Mouse (Mus musculus) limb, embryonic 15.5 days (tissue): ENCODE data around the gene Slc25a20. TPM values are rescaled to one million over a fixed set of nuclear protein-coding genes. Genes with fewer than 3 reads are reported as not detected.

Source experiments
- ATAC-seq: fragments of 200-750 bp; cut with Nextera tagmentation; 2 replicates; pipeline ENCODE4 v1.8.0; 2017; ENCODE audit warnings: low read depth, moderate TSS enrichment; ENCODE audit not compliant: insufficient number of reproducible peaks, low FRiP score, low TSS enrichment
- H3K27ac ChIP-seq: fragments of 300-500 bp; sonication (generic); 2 replicates; pipeline ENCODE4 v1.5.1; 2015; ENCODE audit warnings: moderate library complexity, mild to moderate bottlenecking, inconsistent platforms
- H3K27me3 ChIP-seq: fragments of 300-500 bp; sonication (generic); 2 replicates; pipeline ENCODE4 v1.6.1; 2015; ENCODE audit warnings: inconsistent platforms
- H3K36me3 ChIP-seq: fragments of 300-500 bp; sonication (generic); 2 replicates; pipeline ENCODE4 v1.6.1; 2015; ENCODE audit warnings: inconsistent platforms
- H3K4me1 ChIP-seq: fragments of 300-500 bp; sonication (generic); 2 replicates; pipeline ENCODE4 v1.6.1; 2015; ENCODE audit warnings: inconsistent platforms
- H3K4me2 ChIP-seq: fragments of 300-500 bp; sonication (generic); 2 replicates; pipeline ENCODE4 v1.6.1; 2015; ENCODE audit warnings: mild to moderate bottlenecking, inconsistent platforms
- H3K4me3 ChIP-seq: fragments of 300-500 bp; sonication (generic); 2 replicates; pipeline ENCODE4 v1.5.1; 2015; ENCODE audit warnings: mild to moderate bottlenecking, inconsistent platforms
- H3K9ac ChIP-seq: fragments of 300-500 bp; sonication (generic); 2 replicates; pipeline ENCODE4 v1.6.1; 2015; ENCODE audit warnings: inconsistent platforms
- H3K9me3 ChIP-seq: fragments of 300-500 bp; sonication (generic); 2 replicates; pipeline ENCODE4 v1.6.1; 2016; ENCODE audit warnings: inconsistent platforms
- WGBS: fragments of 180-500 bp; shearing (Covaris S2); methylation state at CpG from one replicate; pipeline ENCODE4 v1.1.7; 2015; 5-methylcytosine and 5-hydroxymethylcytosine counted together
- microRNA-seq: library from miRNA; unstranded; fragments of <30 nt; microRNA quantifications from one replicate; pipeline ENCODE4, GENCODE M21; 2016
- polyA plus RNA-seq: library from polyadenylated mRNA; unstranded; fragments of >200 nt; fragmentation: Nextera tagmentation; extraction: Ambion mirVana; gene quantifications from 2 replicates; pipeline ENCODE4 v1.2.1, GENCODE M21; 2015

Slc25a20 gene
- polyA plus RNA-seq, 1 experiment from 2014 or later, result 37.1 TPM

GRCm38 (mm10) chr9:108704591-108704990 lies 42.7 kb downstream of the Slc25a20 start:
- Histone ChIP-seq H3K27ac (peak overlapping the region; percentile 9; the same call in 1 of the 2 replicates), H3K27me3 (no peaks in the 10 kb centered on the region), H3K9me3 (no peaks in the 10 kb centered on the region), H3K36me3 (no peaks in the 10 kb centered on the region), H3K4me1 (0 out of 2 replicates have a peak, but pooled peaks cover 5% of the 10 kb centered on the region), H3K9ac (no peak overlapping the region), H3K4me2 (no peak overlapping the region), H3K4me3 (no peak overlapping the region)
- 74% methylated on average over 7 of the region's 7 CpGs for WGBS
- ATAC-seq, result no peak

GRCm38 (mm10) chr9:108707212-108707611 lies 45.3 kb downstream of the Slc25a20 start:
- no peak overlapping the region for H3K4me3 ChIP-seq
- 0 out of 2 replicates have a peak, but pooled peaks cover 5% of the 10 kb centered on the region for H3K4me1 ChIP-seq
- no peaks in the 10 kb centered on the region for H3K36me3 ChIP-seq
- 90% methylated on average over 2 of the region's 2 CpGs for WGBS
- H3K27me3 ChIP-seq, result no peaks in the 10 kb centered on the region
- H3K4me2 ChIP-seq, result no peak overlapping the region
- ATAC-seq, result no peak
- H3K27ac ChIP-seq, result no peak overlapping the region
- H3K9me3 ChIP-seq, result no peaks in the 10 kb centered on the region
- H3K9ac ChIP-seq, result no peak overlapping the region

GRCm38 (mm10) chr9:108708833-108709232 lies 46.9 kb downstream of the Slc25a20 start:
- H3K9ac ChIP-seq, result no peak overlapping the region
- H3K9me3 ChIP-seq, result no peaks in the 10 kb centered on the region
- H3K27me3 ChIP-seq, result no peaks in the 10 kb centered on the region
- no peak overlapping the region for H3K4me2 ChIP-seq
- ATAC-seq, result no peak
- no peak overlapping the region for H3K4me3 ChIP-seq
- H3K36me3 ChIP-seq, result no peaks in the 10 kb centered on the region
- 89% methylated on average over 8 of the region's 8 CpGs for WGBS
- no peak overlapping the region for H3K27ac ChIP-seq
- H3K4me1 ChIP-seq, result 0 out of 2 replicates have a peak, but pooled peaks cover 5% of the 10 kb centered on the region

GRCm38 (mm10) chr9:108710767-108711166 lies 48.9 kb downstream of the Slc25a20 start:
- Histone ChIP-seq H3K27ac (no peak overlapping the region), H3K4me1 (no peaks in the 10 kb centered on the region), H3K4me3 (no peak overlapping the region), H3K9me3 (no peaks in the 10 kb centered on the region), H3K36me3 (no peaks in the 10 kb centered on the region), H3K9ac (no peak overlapping the region), H3K4me2 (no peak overlapping the region), H3K27me3 (no peaks in the 10 kb centered on the region)
- no peak for ATAC-seq
- WGBS, result 85% methylated on average over 7 of the region's 7 CpGs

- no peaks in the 10 kb centered on the region for H3K27me3 ChIP-seq
- no peak overlapping the region for H3K4me2 ChIP-seq
- no peaks in the 10 kb centered on the region for H3K4me1 ChIP-seq
- H3K27ac ChIP-seq, result no peak overlapping the region
- WGBS, result 91% methylated on average over 4 of the region's 4 CpGs
- no peak overlapping the region for H3K4me3 ChIP-seq
- ATAC-seq, result no peak
- peaks cover 21% of the 10 kb centered on the region for H3K36me3 ChIP-seq
- no peak overlapping the region for H3K9ac ChIP-seq
- H3K9me3 ChIP-seq, result no peaks in the 10 kb centered on the region
These were observed 54.3 kb downstream of the Slc25a20 start for GRCm38 (mm10) chr9:108716199-108716598.

GRCm38 (mm10) chr9:108723751-108724150 lies 61.9 kb downstream of the Slc25a20 start:
- Histone ChIP-seq H3K27me3 (no peaks in the 10 kb centered on the region), H3K4me1 (no peaks in the 10 kb centered on the region), H3K4me3 (no peak overlapping the region), H3K9me3 (no peaks in the 10 kb centered on the region), H3K27ac (no peak overlapping the region), H3K4me2 (no peak overlapping the region), H3K9ac (no peak overlapping the region), H3K36me3 (peaks cover 32% of the 10 kb centered on the region)
- ATAC-seq, result no peak
- 69% methylated on average over 2 of the region's 2 CpGs for WGBS

- no peak overlapping the region for H3K9ac ChIP-seq
- 93% methylated on average over 5 of the region's 5 CpGs for WGBS
- no peaks in the 10 kb centered on the region for H3K27me3 ChIP-seq
- no peak overlapping the region for H3K4me3 ChIP-seq
- no peak overlapping the region for H3K4me2 ChIP-seq
- no peak for ATAC-seq
- no peaks in the 10 kb centered on the region for H3K9me3 ChIP-seq
- H3K27ac ChIP-seq, result no peak overlapping the region
- peaks cover 28% of the 10 kb centered on the region for H3K36me3 ChIP-seq
- no peaks in the 10 kb centered on the region for H3K4me1 ChIP-seq
These were observed 64.2 kb downstream of the Slc25a20 start for GRCm38 (mm10) chr9:108726116-108726515.

GRCm38 (mm10) chr9:108729050-108729449 lies 67.2 kb downstream of the Slc25a20 start:
- Histone ChIP-seq H3K27me3 (no peaks in the 10 kb centered on the region), H3K4me2 (no peak overlapping the region), H3K9me3 (no peaks in the 10 kb centered on the region), H3K9ac (no peak overlapping the region), H3K4me1 (no peaks in the 10 kb centered on the region), H3K27ac (no peak overlapping the region), H3K4me3 (no peak overlapping the region), H3K36me3 (peaks cover 13% of the 10 kb centered on the region; the same call in 1 of the 2 replicates)
- no peak for ATAC-seq

- no peak overlapping the region for H3K4me2 ChIP-seq
- H3K36me3 ChIP-seq, result peaks cover 33% of the 10 kb centered on the region; the same call in 1 of the 2 replicates
- H3K4me3 ChIP-seq, result no peak overlapping the region
- no peaks in the 10 kb centered on the region for H3K9me3 ChIP-seq
- no peak for ATAC-seq
- no peaks in the 10 kb centered on the region for H3K4me1 ChIP-seq
- no peak overlapping the region for H3K27ac ChIP-seq
- H3K27me3 ChIP-seq, result no peaks in the 10 kb centered on the region
- no peak overlapping the region for H3K9ac ChIP-seq
These were observed 70.6 kb downstream of the Slc25a20 start for GRCm38 (mm10) chr9:108732462-108732861.

Small RNA genes lying within 50 kb of the gene (microRNA-seq; reads per million reads assigned to microRNA genes)
- gene Gm26298, result not detected

Other genes with a start within 250 kb of the Slc25a20 start
- 1.2 and 1.3 TPM in 2 replicates for gene Ccdc36, start 233.6 kb upstream of the Slc25a20 start, polyA plus RNA-seq
- gene BC048562, start 225.6 kb upstream of the Slc25a20 start, polyA plus RNA-seq, result not detected in 2 replicates
- 56.3 and 57.8 TPM in 2 replicates for gene Ccdc71, start 201.6 kb upstream of the Slc25a20 start, polyA plus RNA-seq
- 30.6 and 32.5 TPM in 2 replicates for gene Klhdc8b, start 200.5 kb upstream of the Slc25a20 start, polyA plus RNA-seq
- 78.4 and 79.9 TPM in 2 replicates for gene Lamb2, start 182.4 kb upstream of the Slc25a20 start, polyA plus RNA-seq
- 61.4 and 63.3 TPM in 2 replicates for gene Usp19, start 171.5 kb upstream of the Slc25a20 start, polyA plus RNA-seq
- 104 and 107 TPM in 2 replicates for gene Qars, start 154.4 kb upstream of the Slc25a20 start, polyA plus RNA-seq
- 112 TPM in 2 replicates for gene Qrich1, start 145.3 kb upstream of the Slc25a20 start, polyA plus RNA-seq
- gene Impdh2, start 101.8 kb upstream of the Slc25a20 start, polyA plus RNA-seq, result 151 and 157 TPM in 2 replicates
- 33.6 and 40.4 TPM in 2 replicates for gene Ndufaf3, start 94.7 kb upstream of the Slc25a20 start, polyA plus RNA-seq
- gene Dalrd3, start 92.2 kb upstream of the Slc25a20 start, polyA plus RNA-seq, result 109 and 122 TPM in 2 replicates
- gene Wdr6, start 83.3 kb upstream of the Slc25a20 start, polyA plus RNA-seq, result 89.6 and 95.0 TPM in 2 replicates
- gene P4htm, start 64.4 kb upstream of the Slc25a20 start, polyA plus RNA-seq, result 8.8 and 10.8 TPM in 2 replicates
- gene Arih2, start 12.7 kb upstream of the Slc25a20 start, polyA plus RNA-seq, result 43.8 and 44.4 TPM in 2 replicates
- 24.2 and 28.2 TPM in 2 replicates for gene Prkar2a, start 27.2 kb downstream of the Slc25a20 start, polyA plus RNA-seq
- gene Ip6k2, start 121.7 kb downstream of the Slc25a20 start, polyA plus RNA-seq, result 86.7 and 99.7 TPM in 2 replicates
- 17.7 and 19.0 TPM in 2 replicates for gene Nckipsd, start 146.3 kb downstream of the Slc25a20 start, polyA plus RNA-seq
- 0.08 and 0.09 TPM in 2 replicates for gene Celsr3, start 164.2 kb downstream of the Slc25a20 start, polyA plus RNA-seq
- 12.7 and 13.8 TPM in 2 replicates for gene Slc26a6, start 191.2 kb downstream of the Slc25a20 start, polyA plus RNA-seq